Mouse (Mus musculus): Measurements from ENCODE around the gene Dot1l.

Gene Dot1l

GRCm38 (mm10) chr10:80758651-80759050 is 3.6 kb downstream of the Dot1l start:
- DNase-seq (ENCODE audit: low read depth, low spot score) = no peak

- no peak for DNase-seq (ENCODE audit: low read depth, low spot score)
Observed at GRCm38 (mm10) chr10:80760596-80761524, 5.9 kb downstream of the Dot1l start.

GRCm38 (mm10) chr10:80761821-80762220 is 6.8 kb downstream of the Dot1l start:
- DNase-seq (ENCODE audit: low read depth, low spot score) = no peak

GRCm38 (mm10) chr10:80763502-80763901 is 8.5 kb downstream of the Dot1l start:
- DNase-seq (ENCODE audit: low read depth, low spot score) = no peak

- no peak for DNase-seq (ENCODE audit: low read depth, low spot score)
Observed at GRCm38 (mm10) chr10:80765746-80766145, 10.7 kb downstream of the Dot1l start.

- no peak for DNase-seq (ENCODE audit: low read depth, low spot score)
Observed at GRCm38 (mm10) chr10:80766161-80766815, 11.3 kb downstream of the Dot1l start.

GRCm38 (mm10) chr10:80768365-80768764 is 13.4 kb downstream of the Dot1l start:
- no peak for DNase-seq (ENCODE audit: low read depth, low spot score)

- no peak for DNase-seq (ENCODE audit: low read depth, low spot score)
Observed at GRCm38 (mm10) chr10:80773816-80774215, 18.8 kb downstream of the Dot1l start.

GRCm38 (mm10) chr10:80774549-80774948 is 19.5 kb downstream of the Dot1l start:
- peak; percentile 70 for DNase-seq (ENCODE audit: low read depth, low spot score)

- no peak for DNase-seq (ENCODE audit: low read depth, low spot score)
Observed at GRCm38 (mm10) chr10:80774981-80775380, 20.0 kb downstream of the Dot1l start.

GRCm38 (mm10) chr10:80775731-80776130 is 20.7 kb downstream of the Dot1l start:
- DNase-seq (ENCODE audit: low read depth, low spot score) = no peak

GRCm38 (mm10) chr10:80776358-80776869 is 21.4 kb downstream of the Dot1l start:
- DNase-seq (ENCODE audit: low read depth, low spot score) = no peak

- DNase-seq (ENCODE audit: low read depth, low spot score) = no peak
Observed at GRCm38 (mm10) chr10:80777123-80777522, 22.1 kb downstream of the Dot1l start.

- no peak for DNase-seq (ENCODE audit: low read depth, low spot score)
Observed at GRCm38 (mm10) chr10:80779565-80779964, 24.6 kb downstream of the Dot1l start.

GRCm38 (mm10) chr10:80784302-80784701 is 29.3 kb downstream of the Dot1l start:
- DNase-seq (ENCODE audit: low read depth, low spot score) = no peak

- no peak for DNase-seq (ENCODE audit: low read depth, low spot score)
Observed at GRCm38 (mm10) chr10:80784871-80785270, 29.9 kb downstream of the Dot1l start.

- no peak for DNase-seq (ENCODE audit: low read depth, low spot score)
Observed at GRCm38 (mm10) chr10:80785963-80786362, 31.0 kb downstream of the Dot1l start.

GRCm38 (mm10) chr10:80787517-80787916 is 32.5 kb downstream of the Dot1l start:
- no peak for DNase-seq (ENCODE audit: low read depth, low spot score)

GRCm38 (mm10) chr10:80790761-80791404 is 35.9 kb downstream of the Dot1l start:
- DNase-seq (ENCODE audit: low read depth, low spot score) = no peak

GRCm38 (mm10) chr10:80791476-80792174 is 36.6 kb downstream of the Dot1l start:
- no peak for DNase-seq (ENCODE audit: low read depth, low spot score)

All from retina, postnatal 7 days (tissue).